Mouse (Mus musculus) frontal cortex, postnatal 10 days (tissue): Measurements from ENCODE around the gene Zfyve16.

Source experiments
- DNase-seq, 2 experiments: peaks; one replicate each; pipeline ENCODE4 v3.0.0; 2022; ENCODE audit warnings: low spot score in 2 of 2, mixed read lengths in 1 of 2

The Zfyve16 gene

DNA sequence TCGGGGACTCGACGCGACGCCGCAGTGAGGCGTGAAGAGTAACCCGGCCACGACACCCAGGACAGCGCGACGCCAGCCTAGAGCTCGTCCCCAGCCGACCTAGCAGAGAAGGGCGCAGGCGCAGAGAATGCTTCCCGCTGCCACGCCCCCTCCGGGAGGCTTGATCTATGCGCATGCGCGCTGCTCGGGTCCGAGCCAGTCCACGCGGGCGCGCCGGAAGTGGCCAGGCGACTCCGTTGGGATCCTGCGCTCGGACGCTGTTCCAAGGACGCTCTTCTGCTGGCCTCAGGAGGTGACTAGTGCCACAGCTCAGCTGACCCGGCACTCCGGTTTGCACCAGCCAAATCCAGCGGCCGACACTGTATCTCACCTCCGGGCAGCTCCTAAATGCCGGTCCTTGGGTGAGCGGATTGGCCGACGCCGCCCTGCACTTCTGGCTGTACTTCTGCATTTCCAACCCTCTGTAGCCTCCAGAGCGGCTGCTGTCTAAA is at the start of gene Zfyve16:
Gene Zfyve16, minus strand, starts transcription at position 148 of the 491 bp plus-strand sequence.
- DNase-seq: peak; percentile 90 to 97

DNA sequence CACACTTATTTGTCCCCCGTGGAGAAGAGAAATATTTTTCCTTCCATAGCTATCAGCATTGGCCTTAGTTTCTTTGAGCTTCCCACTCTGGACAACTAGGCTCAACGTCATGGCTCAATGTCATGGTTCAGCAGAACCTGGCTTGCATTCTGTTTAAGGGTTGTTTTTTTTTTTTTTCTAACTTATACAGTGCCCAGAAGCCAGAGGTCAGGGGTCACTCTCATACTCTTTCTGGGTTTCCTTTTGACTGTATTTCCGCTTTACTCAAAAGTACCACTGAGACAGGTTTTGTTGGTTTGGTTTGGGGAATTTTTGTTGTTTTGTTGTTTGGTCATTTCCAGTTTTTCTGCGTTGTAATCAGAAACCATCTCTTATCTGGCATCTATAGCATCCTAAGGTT is 47.5 kb upstream of the Zfyve16 start:
- DNase-seq: no peak

DNA sequence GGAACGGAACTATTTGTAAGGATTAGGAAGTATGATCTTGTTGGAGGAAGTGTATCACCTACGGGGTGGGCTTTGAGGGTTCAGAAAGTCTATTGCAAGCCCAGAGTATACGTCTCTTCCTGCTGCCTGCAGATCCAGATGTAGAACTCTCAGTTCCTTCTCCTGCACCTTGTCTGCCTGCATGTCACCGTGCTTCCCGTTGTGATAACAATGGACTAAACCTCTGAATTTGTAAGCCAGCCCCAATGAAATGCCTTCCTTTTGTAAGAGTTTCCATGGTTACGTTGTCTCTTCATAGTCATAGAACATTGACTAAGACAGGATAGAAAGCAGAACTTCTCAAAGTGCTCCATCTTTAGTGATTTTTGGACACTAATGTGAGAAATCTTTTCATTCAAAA is 46.0 kb upstream of the Zfyve16 start:
- DNase-seq: no peak

DNA sequence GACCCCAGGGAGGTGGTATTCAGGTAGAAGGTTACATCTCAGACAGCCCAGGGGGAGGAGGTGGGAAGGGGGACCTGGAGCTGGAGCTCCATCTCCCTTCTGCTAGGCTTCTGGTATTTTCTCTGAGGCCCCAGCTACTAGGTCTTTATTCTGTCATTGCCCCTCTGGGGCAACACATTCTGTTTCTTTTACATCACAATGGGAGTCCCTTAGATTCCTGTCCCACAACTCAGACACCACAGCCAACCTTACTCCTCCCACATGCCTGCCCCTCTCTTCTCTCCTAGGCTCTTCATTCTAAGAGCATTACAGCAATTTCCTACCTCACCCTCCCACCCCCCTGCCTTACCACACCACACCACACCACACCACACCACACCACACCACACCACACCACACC is 45.4 kb upstream of the Zfyve16 start, which contains the start of gene Spz1:
Gene Spz1, minus strand, starts transcription at position 101 of the 400 bp plus-strand sequence.
- DNase-seq: no peak

DNA sequence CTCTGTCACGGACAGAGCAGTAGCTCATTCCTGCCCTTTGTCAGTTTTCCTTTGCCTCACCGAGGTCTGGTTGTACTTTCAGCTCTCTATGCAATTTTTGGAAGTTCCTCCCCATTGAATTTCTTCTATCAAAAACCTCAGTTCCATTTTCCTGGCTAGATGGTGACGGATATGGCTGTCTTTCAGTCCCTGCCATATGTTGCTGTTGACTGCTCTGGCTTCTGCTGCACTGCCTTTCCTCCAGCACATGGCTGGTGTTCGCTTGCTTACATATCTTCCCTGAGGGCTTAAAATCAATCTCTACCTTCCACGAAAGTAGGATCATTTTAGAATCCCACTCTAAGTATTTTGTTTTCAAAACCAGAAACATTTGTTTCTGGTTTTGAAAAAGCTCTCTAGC is 28.8 kb upstream of the Zfyve16 start:
- DNase-seq: no peak

DNA sequence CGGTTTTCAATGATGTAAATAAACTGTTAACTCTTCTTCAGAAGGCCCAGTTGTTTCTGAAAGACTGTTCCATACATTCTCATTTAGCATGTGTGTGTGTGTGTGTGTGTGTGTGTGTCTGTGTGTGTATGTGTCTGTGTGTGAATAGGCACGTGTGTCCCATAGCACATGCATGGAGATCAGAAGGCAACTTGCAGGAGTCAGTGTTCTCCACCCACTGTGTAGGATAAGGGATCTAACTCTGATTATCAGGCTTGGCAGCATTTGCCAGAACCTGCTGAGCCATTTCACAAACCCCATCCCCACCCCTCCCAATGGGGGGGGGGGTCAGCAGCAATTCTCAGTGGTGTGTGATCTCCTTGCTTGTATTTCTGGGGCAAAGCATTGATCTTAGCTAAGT is 26.6 kb upstream of the Zfyve16 start:
- no peak for DNase-seq

DNA sequence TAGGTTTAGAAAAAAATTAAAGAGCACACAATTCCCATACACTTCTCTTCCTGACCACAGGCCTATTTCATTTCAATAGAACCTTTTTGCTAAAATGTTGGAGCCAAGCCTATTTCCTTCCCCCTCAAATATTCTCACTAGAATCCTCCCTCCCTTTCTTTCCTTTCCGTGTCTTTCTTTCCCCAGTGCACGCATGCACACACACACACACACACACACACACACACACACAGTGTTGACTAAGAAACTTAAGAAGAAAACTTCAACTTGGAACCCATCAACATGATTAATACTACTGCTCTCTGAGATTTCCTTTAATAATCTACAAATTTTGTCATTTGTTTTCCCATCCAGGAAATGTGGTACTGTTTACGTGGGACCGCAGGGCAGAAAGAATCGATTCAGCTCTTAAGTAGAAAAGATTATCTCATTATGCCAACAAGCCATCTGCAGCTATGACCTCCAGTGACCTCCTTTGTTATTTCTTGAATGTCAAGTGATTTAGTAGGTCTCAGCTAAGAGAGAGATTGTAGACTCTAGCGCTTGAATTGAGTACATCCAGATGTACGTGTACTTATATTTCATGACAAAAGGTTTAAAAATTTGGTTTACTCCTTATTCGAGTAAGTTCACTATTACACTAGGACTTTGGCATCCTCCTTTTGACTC is 25.9 kb upstream of the Zfyve16 start:
- no peak for DNase-seq

DNA sequence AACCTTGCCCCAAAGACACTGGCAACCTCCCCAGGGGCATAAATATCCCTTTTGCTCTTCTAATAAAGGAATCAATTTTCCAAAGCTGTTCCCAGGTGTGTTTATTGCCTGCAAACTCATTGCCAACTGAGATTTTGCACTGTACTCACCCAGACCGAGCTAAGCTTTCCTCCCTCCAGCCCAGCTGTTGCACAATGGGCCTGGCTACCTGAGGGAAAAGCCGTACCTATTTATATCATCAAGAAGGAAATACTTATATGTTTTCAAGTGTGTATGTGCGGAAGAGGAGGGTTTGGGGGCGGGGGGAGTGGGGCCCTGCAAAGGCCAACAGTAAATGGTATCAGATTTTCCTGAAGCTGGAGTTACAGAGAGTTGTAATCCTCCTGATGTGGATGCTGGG is 16.4 kb upstream of the Zfyve16 start:
- no peak for DNase-seq

DNA sequence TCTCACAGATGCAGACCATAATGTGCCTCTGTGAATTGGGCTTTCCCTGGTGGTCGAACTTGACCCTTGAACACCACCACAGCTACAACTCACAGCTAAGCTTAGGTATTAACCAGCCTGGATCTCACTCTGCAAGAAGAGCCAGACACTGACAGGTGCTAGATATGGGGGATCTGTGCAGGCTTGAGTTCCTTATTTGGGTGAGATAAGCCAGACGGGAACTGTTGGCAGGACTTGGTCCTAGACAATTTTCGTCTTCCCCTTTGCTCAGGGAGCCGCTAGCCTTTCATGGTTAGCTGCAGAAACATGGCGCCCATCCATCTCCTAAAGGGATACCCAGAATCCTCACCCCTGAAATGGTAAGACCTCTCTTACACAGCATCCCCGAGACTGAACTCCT is 10.3 kb upstream of the Zfyve16 start:
- DNase-seq: no peak

DNA sequence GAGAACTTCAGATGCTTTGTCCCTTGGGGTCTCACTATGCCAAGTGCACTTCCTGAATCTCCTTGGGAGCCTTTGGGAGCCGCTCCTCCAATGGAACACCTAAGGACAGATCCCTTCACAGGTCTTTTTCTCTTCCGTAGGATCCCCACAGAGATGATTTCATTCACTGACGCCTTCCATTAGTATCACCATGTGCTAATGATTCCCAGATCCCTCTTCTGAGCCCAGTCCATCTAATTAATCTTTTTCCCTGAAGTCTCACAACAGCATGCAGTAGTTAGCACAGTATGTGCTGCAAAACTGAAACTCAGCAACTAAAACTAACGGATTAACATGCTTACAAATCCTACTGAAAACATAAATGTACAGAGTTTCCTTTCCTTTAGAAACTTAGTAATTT is 8.5 kb upstream of the Zfyve16 start:
- no peak for DNase-seq

DNA sequence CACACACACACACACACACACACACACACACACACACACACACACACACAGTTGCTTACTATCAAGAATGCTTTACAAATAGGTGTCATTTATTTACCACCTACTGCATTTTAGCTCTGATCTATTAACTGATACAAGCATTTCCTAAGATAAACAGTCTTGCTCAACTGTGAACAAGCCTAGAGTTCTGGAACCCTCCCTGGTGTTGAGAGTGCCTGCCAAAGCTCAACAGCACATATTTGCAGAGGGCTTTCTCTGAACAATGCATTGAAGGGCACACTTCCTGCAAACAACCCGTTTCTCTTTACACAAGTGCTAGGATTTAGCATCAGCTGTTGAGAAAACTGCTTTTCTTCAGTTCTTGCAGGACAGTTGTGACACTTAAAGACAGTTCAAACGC is 3.1 kb upstream of the Zfyve16 start:
- no peak for DNase-seq

DNA sequence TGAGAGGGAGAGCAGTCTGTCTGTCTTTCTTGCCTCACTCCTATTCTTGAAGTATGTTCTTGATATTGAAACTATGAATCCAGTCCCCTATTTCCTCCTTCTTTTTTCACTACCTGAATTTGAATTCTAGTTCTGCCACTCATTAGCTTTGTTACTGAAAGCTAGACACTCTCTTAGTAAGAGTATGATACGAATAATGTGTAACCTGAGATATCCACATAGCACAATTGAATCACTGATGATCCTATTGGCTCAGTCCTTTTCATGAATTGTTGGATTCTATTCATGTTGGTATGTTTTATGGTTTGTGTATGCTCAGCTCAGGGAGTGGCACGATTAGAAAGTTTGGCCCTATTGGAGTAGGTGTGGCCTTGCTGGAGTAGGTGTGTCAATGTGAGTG is 1.5 kb upstream of the Zfyve16 start:
- no peak for DNase-seq

DNA sequence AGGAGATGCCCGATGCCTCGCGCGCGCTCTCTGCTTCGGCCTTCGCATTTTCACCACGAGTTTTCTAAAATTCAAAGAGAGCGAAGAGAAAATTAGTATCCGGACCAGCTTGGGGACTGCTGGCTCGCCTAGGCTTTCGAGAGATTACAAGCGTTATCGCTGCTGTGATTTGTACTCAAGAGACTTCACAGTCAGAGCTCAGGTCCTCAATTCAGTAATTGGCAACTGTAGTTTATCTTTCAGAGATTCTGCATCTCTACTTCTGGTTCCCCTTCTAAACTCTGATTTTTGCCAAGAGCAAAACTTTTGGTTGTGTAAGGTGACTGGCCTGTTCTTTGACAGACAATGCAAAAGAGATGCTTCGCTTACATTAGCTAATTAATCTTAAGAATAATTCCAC is 569 bp upstream of the Zfyve16 start:
- no peak for DNase-seq

DNA sequence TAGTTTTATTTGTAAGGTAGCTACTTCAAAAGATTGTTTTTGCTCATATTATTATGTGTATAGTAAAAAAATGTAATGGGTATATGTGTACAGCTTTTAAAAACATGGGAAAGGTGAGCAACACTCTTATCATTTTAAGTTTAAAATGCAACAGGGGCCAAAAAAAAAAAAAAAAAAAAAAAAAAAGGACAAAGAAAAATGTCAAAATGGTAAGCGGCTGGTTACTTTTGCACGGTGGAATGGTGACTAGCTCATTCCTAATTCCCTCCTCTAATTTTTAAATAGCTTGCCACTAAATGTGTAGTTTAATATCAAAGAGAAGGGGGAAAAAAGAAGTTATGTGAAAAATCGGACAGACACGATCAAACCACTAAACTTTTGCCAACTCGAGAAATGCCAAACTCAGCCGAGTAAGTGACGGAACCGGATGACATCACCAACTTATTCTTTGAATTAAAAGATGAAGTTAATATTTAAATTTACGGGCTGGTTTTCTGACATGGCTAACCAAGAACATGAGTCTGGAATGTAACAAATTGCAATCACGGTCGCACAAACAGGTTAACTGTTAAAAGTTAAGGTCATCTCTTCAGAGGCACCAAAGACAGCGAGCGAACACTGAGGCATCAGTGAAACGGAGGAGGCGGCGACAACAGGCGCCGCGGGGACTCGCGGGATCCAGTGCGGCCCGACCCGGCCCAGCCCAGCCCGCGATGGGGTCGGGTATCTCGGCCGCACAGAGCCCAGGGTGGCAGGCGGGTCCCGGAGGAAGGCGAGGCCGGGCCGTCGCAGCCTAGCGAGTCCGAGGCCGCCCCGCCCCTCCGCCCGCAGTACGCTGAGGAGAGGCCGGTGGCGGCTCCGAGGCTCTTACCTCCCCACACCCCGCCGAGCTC is 594 bp downstream of the Zfyve16 start:
- DNase-seq: no peak

DNA sequence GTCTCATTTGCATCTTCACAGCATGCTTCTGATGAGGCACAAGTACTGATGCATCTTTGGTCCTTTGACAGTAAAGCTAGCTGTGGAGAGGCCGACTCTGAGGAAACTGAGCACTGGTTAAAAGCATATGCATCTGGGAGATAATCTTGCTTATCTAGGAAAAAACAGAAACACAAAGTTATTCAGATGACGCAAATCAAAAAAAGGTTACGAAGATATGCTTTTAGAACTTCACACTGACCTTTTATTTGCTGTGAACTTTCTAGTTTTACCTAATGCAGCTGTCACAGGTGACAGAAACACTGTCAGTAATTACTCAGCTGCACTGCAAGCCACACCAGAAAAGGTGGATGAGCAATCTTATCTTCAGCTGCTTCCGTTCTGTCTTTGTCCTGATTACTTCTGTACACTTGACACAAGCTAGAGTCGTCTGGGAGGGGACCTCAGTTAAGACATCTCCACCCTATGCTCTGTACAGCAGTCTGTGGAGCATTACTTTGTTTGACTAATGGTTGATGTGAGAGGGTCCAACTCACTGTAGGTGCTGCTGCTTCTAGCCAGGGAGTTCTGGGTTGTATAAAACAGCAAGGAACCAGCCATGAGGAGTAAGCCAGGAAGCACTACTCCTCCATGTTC is 7.4 kb downstream of the Zfyve16 start:
- no peak for DNase-seq

DNA sequence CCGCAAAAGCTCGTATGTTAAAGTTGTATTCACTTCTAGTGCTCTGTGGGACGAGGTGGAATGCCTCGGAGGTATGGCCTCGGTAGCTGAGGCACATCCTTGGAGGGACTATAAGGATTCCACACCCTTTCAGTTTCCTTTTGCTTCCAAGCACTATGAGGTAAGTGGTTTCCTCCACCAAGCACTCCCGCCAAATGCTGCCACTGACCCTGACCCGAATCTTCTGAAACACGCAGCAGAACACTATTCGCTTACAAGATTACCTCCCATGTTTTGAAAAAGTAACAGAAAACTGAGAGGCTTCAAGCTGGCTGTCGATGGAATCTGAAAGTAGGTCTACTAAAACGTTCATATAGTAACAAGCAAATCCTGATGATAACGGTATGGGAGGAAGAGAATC is 25.8 kb downstream of the Zfyve16 start:
- DNase-seq: no peak

DNA sequence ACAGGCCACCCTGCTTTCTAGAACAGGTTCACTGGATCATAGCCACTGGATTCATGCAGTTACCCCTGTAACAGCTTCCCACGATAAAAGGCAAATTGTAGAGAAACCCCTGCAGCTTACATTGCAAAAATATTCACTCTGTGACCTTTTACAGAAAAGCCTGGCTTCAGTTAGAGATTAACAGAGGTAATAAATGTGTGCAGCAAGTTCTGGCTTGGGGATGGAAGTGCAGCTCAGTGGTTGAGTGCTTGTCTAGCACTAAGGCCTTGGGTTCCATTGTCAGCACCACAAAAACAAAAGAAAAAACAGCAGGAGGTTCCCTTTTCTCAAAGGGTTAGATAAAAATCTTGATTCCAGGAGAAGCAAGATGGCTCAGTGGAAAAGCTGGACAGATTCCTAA is 38.7 kb downstream of the Zfyve16 start:
- no peak for DNase-seq

DNA sequence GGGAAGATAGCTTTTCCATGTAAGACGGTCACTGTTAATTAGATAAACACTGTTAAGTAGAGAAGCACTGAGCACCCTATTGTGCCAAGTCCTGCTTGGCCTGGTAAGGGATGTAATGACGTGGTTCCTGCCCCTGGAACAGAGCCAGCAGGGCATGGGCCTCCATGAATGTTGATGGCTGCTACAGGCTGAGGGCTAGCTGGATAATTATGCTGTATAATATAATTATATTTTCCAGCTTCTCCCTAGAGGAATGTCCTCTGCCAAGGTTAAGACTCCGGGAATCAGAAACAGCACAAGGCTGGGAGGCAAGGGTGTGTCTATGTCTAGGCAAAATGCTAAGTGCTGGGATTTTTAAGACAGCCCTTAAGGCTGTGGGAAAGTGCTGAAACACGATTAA is 39.9 kb downstream of the Zfyve16 start:
- DNase-seq: no peak

DNA sequence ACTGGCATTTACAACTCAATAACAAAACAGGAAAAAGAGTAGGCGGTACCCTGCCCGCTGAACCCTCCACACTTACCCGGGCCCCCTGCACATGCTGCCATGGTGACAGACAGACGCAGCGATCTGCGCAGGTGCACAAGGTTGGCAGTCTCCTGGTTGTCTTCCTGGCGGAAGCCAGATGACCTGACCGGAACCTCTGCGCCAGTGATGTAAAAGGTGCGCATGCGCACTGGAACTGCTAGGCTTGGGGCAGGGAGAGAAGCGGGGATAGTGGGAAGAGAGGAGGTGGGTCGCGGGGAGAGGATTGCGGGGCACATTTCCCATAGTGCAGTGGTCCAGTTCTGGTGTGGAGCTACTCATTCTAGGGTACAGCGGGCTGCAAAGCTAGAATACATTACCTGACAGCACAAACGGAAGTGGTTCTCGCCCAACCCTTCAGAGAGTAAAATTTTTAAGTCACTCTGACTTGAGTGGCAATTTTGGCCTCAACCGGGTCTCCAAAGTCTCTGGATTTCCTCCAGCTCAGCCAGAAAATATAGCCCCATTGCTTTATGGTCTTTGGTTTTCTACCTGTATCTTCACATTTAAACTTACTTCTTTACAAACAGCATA is 46.7 kb downstream of the Zfyve16 start, which contains the start of gene Fam151b:
Gene Fam151b, minus strand, starts transcription at position 164 of the 612 bp plus-strand sequence.
- peak; percentile 88 to 89 for DNase-seq

DNA sequence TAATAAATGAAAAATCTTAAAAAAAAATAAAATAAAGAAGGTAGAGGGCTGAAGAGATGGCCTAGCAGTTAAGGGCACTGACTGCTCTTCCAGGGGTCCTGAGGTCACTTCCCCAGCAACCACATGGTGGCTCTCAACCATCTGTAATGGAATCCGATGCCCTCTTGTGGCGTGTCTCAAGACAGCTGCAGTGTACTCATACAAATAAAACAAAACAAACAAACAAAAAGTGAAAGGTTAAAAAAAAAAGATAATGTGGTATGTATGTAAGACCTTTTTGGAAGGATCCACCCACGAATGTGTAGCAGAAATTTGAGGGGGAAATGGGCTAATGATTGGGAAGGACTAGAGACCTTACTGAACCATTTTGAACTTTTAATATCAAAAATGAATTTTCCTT is 47.3 kb downstream of the Zfyve16 start:
- DNase-seq: peak; percentile 37 to 38

DNA sequence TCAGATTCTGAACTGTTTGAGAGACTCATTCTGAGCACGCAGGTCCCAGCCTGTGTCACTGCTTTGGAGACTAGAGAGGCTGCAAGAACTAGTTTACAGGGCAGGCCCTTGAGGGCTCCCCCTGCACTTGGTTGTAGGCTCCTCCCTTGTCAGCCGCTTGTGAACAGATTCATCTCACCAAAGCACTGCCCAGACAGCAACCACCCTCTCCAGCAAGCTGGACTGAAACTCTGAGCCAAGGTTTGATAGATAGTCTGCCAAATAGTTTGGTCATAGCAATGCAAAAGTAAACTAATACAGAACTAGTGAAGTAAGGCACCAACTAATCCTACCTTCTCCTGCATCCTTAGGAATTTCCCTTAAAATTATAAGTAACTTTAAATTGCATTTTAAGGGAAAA is 60.5 kb downstream of the Zfyve16 start:
- no peak for DNase-seq

DNA sequence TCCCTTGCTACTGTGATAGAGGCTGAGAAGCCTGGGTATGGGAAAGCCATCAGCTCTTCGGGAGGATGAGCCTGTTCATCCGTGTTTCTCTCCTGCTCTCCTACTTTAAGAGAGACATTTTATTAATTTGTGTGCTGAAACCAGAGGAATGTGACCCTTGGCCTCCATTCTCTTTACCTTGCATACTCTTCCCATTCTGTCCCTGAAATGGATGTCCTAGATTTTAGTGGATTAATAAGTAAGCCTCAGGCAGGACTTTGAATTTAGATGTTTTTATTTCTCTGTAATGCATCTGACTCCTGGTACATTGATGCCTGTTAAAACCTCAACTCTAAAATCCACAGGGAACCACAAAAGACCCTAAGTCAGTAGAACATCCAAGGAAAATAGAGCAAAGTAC is 61.3 kb downstream of the Zfyve16 start:
- DNase-seq: no peak
